Mouse (Mus musculus): ENCODE results near the gene Tex26. TPM values are rescaled to one million over a fixed set of nuclear protein-coding genes. Genes with fewer than 3 reads are reported as not detected.

Gene Tex26
- polyA plus RNA-seq, 1 experiment: 0.28 TPM

DNA sequence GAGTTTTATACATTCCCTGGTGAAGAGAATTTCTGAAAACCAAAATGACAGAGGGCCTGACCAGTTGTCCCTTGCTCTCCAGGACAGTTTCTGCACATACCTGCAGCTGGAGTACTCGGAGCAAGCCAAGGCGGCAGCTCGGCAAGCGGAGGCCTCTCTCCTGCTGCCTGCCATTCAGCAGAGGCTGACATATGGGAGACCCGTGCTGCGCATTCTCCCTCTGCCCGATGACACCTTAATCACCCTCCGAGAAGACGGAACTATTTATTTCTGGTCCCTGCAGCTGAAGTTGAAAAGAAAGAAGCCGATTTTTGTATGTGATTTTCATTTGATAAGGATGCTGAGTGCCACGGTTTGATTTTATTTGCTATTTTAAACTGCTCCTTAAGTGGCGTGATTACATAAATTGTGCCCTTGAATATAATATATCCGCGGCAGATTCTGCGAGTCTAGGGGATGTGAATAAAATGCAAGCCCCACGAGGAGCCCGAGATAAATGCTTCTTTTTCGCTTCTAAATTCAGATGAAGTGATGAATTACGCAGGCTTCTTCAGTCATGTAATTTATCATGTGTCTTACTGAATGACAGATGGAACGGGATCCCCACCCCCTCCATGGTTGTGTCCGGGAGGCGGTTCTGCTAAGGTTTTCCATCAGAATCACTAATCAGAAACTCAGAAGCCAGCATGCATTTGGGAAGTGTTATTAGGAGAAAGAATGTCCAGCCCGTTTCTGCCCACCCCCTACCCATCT is 64.1 kb downstream of the Tex26 start:
- H3ac ChIP-seq (ENCODE audit: control insufficient read depth, insufficient read length, low read depth): no peak overlapping the region
- no peaks in the 10 kb centered on the region for H3K36me3 ChIP-seq (ENCODE audit: control insufficient read depth, insufficient read depth)
- TF ChIP-seq CEBPB (IDR thresholded peaks at IDR 0.05; ENCODE audit: low read depth) (no peak), MAX (IDR thresholded peaks at IDR 0.05) (no peak), CTCF (IDR thresholded peaks at IDR 0.05; ENCODE audit: control insufficient read depth, insufficient read depth, insufficient read length) (no peak), FOSL1 (IDR thresholded peaks at IDR 0.05; ENCODE audit: insufficient read depth, low read length, poor library complexity, severe bottlenecking) (no peak), MYOG (IDR thresholded peaks at IDR 0.05; ENCODE audit: control insufficient read depth, extremely low read depth, insufficient read length) (no peak), MYOD1 (IDR thresholded peaks at IDR 0.05; ENCODE audit: control insufficient read depth, insufficient read length, low read depth) (no peak), USF1 (IDR thresholded peaks at IDR 0.05; ENCODE audit: low read depth) (no peak)
- H3K79me3 ChIP-seq (ENCODE audit: low read depth): no peaks in the 10 kb centered on the region
- H3K27me3 ChIP-seq (ENCODE audit: control insufficient read depth, insufficient read depth, insufficient read length): no peaks in the 10 kb centered on the region
- no peak overlapping the region for H3K4me3 ChIP-seq (ENCODE audit: insufficient read depth, poor library complexity, severe bottlenecking)
- H3K79me2 ChIP-seq (ENCODE audit: control insufficient read depth, insufficient read depth): no peaks in the 10 kb centered on the region

DNA sequence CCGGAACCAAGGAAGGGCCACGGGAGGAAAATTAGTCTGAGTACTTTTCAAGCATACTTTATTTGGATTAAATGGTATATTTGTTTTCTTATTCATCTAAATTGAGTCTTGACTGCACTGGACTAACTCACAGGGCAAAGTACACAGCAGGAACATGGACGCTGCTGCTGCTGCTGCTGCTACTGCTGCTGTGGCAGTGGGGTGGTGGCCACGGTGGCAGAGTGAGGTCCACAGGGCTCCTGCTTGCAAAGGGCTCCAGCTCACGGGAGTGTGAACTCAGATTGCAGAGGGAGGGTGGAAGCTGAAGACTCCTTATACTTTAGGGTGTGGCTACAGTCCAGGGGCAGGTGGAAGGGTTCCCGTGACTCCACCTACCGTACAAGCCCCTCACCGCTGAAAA is 65.5 kb downstream of the Tex26 start:
- Histone ChIP-seq H3K4me3 (ENCODE audit: insufficient read depth, poor library complexity, severe bottlenecking) (no peak overlapping the region), H3K36me3 (ENCODE audit: control insufficient read depth, insufficient read depth) (no peaks in the 10 kb centered on the region), H3K79me3 (ENCODE audit: low read depth) (no peaks in the 10 kb centered on the region), H3ac (ENCODE audit: control insufficient read depth, insufficient read length, low read depth) (no peak overlapping the region), H3K27me3 (ENCODE audit: control insufficient read depth, insufficient read depth, insufficient read length) (no peaks in the 10 kb centered on the region), H3K79me2 (ENCODE audit: control insufficient read depth, insufficient read depth) (no peaks in the 10 kb centered on the region)
- TF ChIP-seq FOSL1 (IDR thresholded peaks at IDR 0.05; ENCODE audit: insufficient read depth, low read length, poor library complexity, severe bottlenecking) (no peak), MAX (IDR thresholded peaks at IDR 0.05) (no peak), CTCF (IDR thresholded peaks at IDR 0.05; ENCODE audit: control insufficient read depth, insufficient read depth, insufficient read length) (no peak), MYOD1 (IDR thresholded peaks at IDR 0.05; ENCODE audit: control insufficient read depth, insufficient read length, low read depth) (no peak), USF1 (IDR thresholded peaks at IDR 0.05; ENCODE audit: low read depth) (no peak), MYOG (IDR thresholded peaks at IDR 0.05; ENCODE audit: control insufficient read depth, extremely low read depth, insufficient read length) (no peak), CEBPB (IDR thresholded peaks at IDR 0.05; ENCODE audit: low read depth) (no peak)

DNA sequence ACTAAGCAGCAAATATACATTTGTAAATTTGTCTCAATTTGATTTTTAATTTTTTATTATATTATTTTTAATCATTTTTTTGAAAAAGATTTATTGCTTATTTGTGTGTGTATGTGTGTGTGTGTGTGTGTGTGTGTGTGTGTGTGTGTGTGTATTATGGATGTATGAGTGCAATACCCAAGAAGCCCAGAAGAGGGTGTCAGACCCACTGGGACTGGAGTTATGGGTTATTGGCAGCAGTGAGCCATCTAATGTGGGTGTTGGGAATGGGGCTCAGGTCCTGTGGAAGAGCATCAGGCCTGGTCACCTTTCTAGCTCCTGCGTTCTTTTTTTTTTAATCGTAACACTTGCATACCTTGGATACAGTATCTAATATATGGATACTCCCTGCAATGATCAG is 66.6 kb downstream of the Tex26 start:
- no peak for TF ChIP-seq FOSL1 (IDR thresholded peaks at IDR 0.05; ENCODE audit: insufficient read depth, low read length, poor library complexity, severe bottlenecking)
- TF ChIP-seq MAX (IDR thresholded peaks at IDR 0.05): no peak
- no peak for TF ChIP-seq MYOG (IDR thresholded peaks at IDR 0.05; ENCODE audit: control insufficient read depth, extremely low read depth, insufficient read length)
- TF ChIP-seq USF1 (IDR thresholded peaks at IDR 0.05; ENCODE audit: low read depth): no peak
- TF ChIP-seq MYOD1 (IDR thresholded peaks at IDR 0.05; ENCODE audit: control insufficient read depth, insufficient read length, low read depth): no peak
- TF ChIP-seq CTCF (IDR thresholded peaks at IDR 0.05; ENCODE audit: control insufficient read depth, insufficient read depth, insufficient read length): no peak
- TF ChIP-seq CEBPB (IDR thresholded peaks at IDR 0.05; ENCODE audit: low read depth): no peak
- H3K27me3 ChIP-seq (ENCODE audit: control insufficient read depth, insufficient read depth, insufficient read length): no peaks in the 10 kb centered on the region
- no peak overlapping the region for H3K4me3 ChIP-seq (ENCODE audit: insufficient read depth, poor library complexity, severe bottlenecking)

DNA sequence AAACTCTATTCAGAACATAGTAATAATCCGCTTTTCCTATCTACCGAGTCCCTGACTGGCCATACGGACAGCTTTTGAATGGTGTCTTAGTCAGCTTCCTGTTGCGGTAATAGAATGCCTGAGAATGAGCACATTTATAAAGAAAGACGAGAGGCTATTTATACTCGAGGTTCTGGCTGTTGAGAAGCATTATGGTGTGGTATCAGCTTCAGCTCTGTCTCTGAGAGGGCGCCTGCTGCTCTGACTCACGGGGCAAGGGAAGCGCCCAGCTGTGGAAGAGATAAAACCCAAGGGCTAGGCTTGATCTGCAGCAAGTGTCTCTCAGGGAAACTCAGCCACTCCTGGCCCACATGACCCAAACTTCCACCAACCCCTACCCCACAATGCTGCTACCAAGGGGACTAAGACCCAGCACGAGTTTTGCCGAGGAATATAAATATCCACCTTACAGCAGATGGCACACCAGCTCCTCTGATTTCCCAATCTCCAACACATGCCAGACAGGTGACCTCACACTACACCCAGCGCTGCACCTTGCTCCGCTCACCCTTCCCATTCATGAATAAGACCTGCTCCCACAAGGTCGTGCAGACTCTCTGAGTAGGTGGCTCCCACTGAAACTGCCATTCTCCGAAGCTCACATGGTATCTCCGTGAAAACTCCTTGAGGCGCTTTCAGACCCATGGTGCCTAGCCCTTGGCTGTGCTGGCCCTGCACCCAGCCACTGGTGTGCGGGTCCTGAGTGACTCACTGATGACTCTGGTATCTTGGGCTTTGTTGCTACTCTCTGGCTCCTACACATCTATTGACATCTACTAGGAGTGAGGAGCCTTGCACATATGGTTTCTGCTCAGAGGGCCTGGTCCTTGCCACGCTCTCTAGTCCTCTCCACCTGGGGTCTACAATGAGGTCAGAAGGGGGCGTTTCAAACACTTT is 68.9 kb downstream of the Tex26 start:
- TF ChIP-seq CTCF (IDR thresholded peaks at IDR 0.05; ENCODE audit: control insufficient read depth, insufficient read depth, insufficient read length) (no peak), MAX (IDR thresholded peaks at IDR 0.05) (peak; percentile 24), CEBPB (IDR thresholded peaks at IDR 0.05; ENCODE audit: low read depth) (peak; percentile 75), FOSL1 (IDR thresholded peaks at IDR 0.05; ENCODE audit: insufficient read depth, low read length, poor library complexity, severe bottlenecking) (peak; percentile 48), USF1 (IDR thresholded peaks at IDR 0.05; ENCODE audit: low read depth) (peak; percentile 74), MYOD1 (IDR thresholded peaks at IDR 0.05; ENCODE audit: control insufficient read depth, insufficient read length, low read depth) (peak; percentile 19), MYOG (IDR thresholded peaks at IDR 0.05; ENCODE audit: control insufficient read depth, extremely low read depth, insufficient read length) (no peak)
- no peak overlapping the region for H3ac ChIP-seq (ENCODE audit: control insufficient read depth, insufficient read length, low read depth)

More for the DNA sequence above, 66.6 kb downstream of the Tex26 start:
- Histone ChIP-seq H3K79me2 (ENCODE audit: control insufficient read depth, insufficient read depth) (no peaks in the 10 kb centered on the region), H3K79me3 (ENCODE audit: low read depth) (no peaks in the 10 kb centered on the region), H3ac (ENCODE audit: control insufficient read depth, insufficient read length, low read depth) (no peak overlapping the region), H3K36me3 (ENCODE audit: control insufficient read depth, insufficient read depth) (no peaks in the 10 kb centered on the region)

DNA sequence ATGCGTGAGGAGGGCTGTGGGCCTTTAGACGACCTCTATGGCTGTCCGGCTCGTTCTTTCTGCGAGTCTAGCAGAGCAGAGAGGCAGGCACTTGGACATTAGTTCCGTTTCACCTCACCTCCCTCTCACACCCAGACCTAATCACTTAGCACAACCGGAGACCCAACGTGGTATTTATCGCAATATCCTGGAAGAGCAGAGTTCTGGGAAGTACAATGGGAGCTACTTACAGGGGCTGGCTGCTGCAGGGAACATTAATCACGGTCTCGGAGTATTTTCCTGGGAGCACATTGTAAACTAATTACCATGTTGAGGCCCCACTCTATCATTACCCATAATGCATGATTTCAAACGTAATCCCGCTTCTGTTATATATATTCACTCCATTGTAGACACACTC is 70.9 kb downstream of the Tex26 start:
- H3K36me3 ChIP-seq (ENCODE audit: control insufficient read depth, insufficient read depth): no peaks in the 10 kb centered on the region
- no peak overlapping the region for H3K4me3 ChIP-seq (ENCODE audit: insufficient read depth, poor library complexity, severe bottlenecking)
- TF ChIP-seq CTCF (IDR thresholded peaks at IDR 0.05; ENCODE audit: control insufficient read depth, insufficient read depth, insufficient read length) (no peak), FOSL1 (IDR thresholded peaks at IDR 0.05; ENCODE audit: insufficient read depth, low read length, poor library complexity, severe bottlenecking) (no peak), MAX (IDR thresholded peaks at IDR 0.05) (no peak), MYOG (IDR thresholded peaks at IDR 0.05; ENCODE audit: control insufficient read depth, extremely low read depth, insufficient read length) (no peak), CEBPB (IDR thresholded peaks at IDR 0.05; ENCODE audit: low read depth) (no peak), USF1 (IDR thresholded peaks at IDR 0.05; ENCODE audit: low read depth) (no peak), MYOD1 (IDR thresholded peaks at IDR 0.05; ENCODE audit: control insufficient read depth, insufficient read length, low read depth) (no peak)
- no peaks in the 10 kb centered on the region for H3K79me3 ChIP-seq (ENCODE audit: low read depth)
- H3K79me2 ChIP-seq (ENCODE audit: control insufficient read depth, insufficient read depth): no peaks in the 10 kb centered on the region
- no peaks in the 10 kb centered on the region for H3K27me3 ChIP-seq (ENCODE audit: control insufficient read depth, insufficient read depth, insufficient read length)
- H3ac ChIP-seq (ENCODE audit: control insufficient read depth, insufficient read length, low read depth): no peak overlapping the region

More for the DNA sequence above, 68.9 kb downstream of the Tex26 start:
- H3K27me3 ChIP-seq (ENCODE audit: control insufficient read depth, insufficient read depth, insufficient read length): no peaks in the 10 kb centered on the region
- no peaks in the 10 kb centered on the region for H3K36me3 ChIP-seq (ENCODE audit: control insufficient read depth, insufficient read depth)
- no peak overlapping the region for H3K4me3 ChIP-seq (ENCODE audit: insufficient read depth, poor library complexity, severe bottlenecking)
- H3K79me3 ChIP-seq (ENCODE audit: low read depth): no peaks in the 10 kb centered on the region
- no peaks in the 10 kb centered on the region for H3K79me2 ChIP-seq (ENCODE audit: control insufficient read depth, insufficient read depth)

Data from C2C12 (cell line).